Comparison of ENCODE assay signal across 26 mouse cellular contexts in the genomic region with DNA sequence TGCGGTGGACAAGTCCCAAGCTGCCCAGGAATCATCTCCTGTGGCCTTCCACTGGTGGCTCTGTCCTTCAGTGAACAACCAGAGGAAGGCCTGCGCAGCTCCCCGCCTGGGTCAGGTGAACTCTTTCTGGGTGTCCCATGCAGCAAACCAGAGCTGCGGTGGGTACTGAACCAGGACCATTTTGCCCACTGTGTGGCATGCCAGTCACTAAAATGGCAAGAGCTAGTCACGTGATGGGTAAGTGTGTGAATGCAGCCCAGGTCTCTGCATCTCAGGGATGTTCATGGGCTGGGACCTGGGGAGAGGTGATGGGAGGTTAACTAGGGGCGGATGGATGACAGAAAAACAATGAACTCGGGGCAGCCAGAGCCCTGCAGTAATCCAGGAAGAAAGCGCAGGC. TPM values are rescaled to one million over a fixed set of nuclear protein-coding genes. Genes with fewer than 3 reads are reported as not detected.
A peak's percentile ranks its signal among the peaks of the same experiment; 100 is the strongest.
DNase-seq lines count a peak whose midpoint lies in the region; ATAC-seq and TF ChIP-seq lines count a peak whose summit lies in the region.
"Had no signal": no experiment of that assay in that cellular context is flagged by ENCODE, and none has a peak within 500 bp of the region (broad histone marks: within the 10 kb centered on the region; RNA-seq: fewer than 3 reads in every experiment).

No protein-coding gene starts in this region.

- H3ac ChIP-seq in C2C12 (ENCODE audit: control insufficient read depth, insufficient read length, low read depth): no peak overlapping the region

- no peak for TF ChIP-seq EP300 in MEL (IDR thresholded peaks at IDR 0.05; ENCODE audit: low read depth in 1 of 2, low read length in 2 of 2)

- no peak overlapping the region for H3K9ac ChIP-seq in MEL (ENCODE audit: control insufficient read depth, low read depth, low read length, poor library complexity, severe bottlenecking)
- H3K9ac ChIP-seq: embryonic facial prominence, embryonic 12.5 days; forebrain, embryonic 13.5 days; forebrain, embryonic 15.5 days; forebrain, postnatal 0 days had no signal

- no peak for TF ChIP-seq CTCF in C2C12 (IDR thresholded peaks at IDR 0.05; ENCODE audit: control insufficient read depth, insufficient read depth, insufficient read length)
- no peak for TF ChIP-seq CTCF in MEL (IDR thresholded peaks at IDR 0.05 in 2 of 3, conservative IDR thresholded peaks at IDR 0.05 in 1 of 3; ENCODE audit: control insufficient read depth in 1 of 3, insufficient read depth in 1 of 3, low read depth in 2 of 3, low read length in 3 of 3, poor library complexity in 1 of 3, severe bottlenecking in 1 of 3)

- no peak for TF ChIP-seq POLR2A in MEL (IDR thresholded peaks at IDR 0.05; ENCODE audit: control insufficient read depth in 1 of 2, insufficient read depth in 1 of 2, low read depth in 1 of 2, low read length in 2 of 2, poor library complexity in 1 of 2)

- no peaks in the 10 kb centered on the region for H3K79me3 ChIP-seq in C2C12 (ENCODE audit: low read depth)

- DNase-seq in MEL (ENCODE audit: low read depth, low spot score): no peak
- DNase-seq in left cerebral cortex, adult 8-10 months (ENCODE audit: low spot score in 2 of 2): no peak
- DNase-seq: adrenal gland, adult 2 months; adrenal gland, postnatal 10 days; adrenal gland, postnatal 25 days; cerebellum, adult 11-12 months; cerebellum, adult 2 months; cerebellum, adult 9-10 months; cerebellum, postnatal 10 days; cerebellum, postnatal 25 days; forebrain, postnatal 0 days had no signal

- no peak overlapping the region for H3K27ac ChIP-seq in MEL (ENCODE audit: control insufficient read depth, low read depth, low read length)
- H3K27ac ChIP-seq: embryonic facial prominence, embryonic 10.5 days; embryonic facial prominence, embryonic 12.5 days; forebrain, embryonic 13.5 days; forebrain, embryonic 15.5 days had no signal

- no peaks in the 10 kb centered on the region; the same call in 1 of the 2 replicates for H3K4me1 ChIP-seq in megakaryocyte, embryonic 14.5 days
- H3K4me1 ChIP-seq in MEL (ENCODE audit: control insufficient read depth in 1 of 2, insufficient read depth in 2 of 2, low read length in 2 of 2): no peaks in the 10 kb centered on the region
- H3K4me1 ChIP-seq: embryonic facial prominence, embryonic 12.5 days; forebrain, embryonic 15.5 days had no signal

- no peaks in the 10 kb centered on the region for H3K79me2 ChIP-seq in C2C12 (ENCODE audit: control insufficient read depth, insufficient read depth)
- H3K79me2 ChIP-seq in MEL (ENCODE audit: control insufficient read depth, insufficient read depth, low read length, poor library complexity): no peaks in the 10 kb centered on the region

- no peak for TF ChIP-seq RAD21 in MEL (IDR thresholded peaks at IDR 0.05; ENCODE audit: low read depth, low read length)

- peaks cover 64% of the 10 kb centered on the region for H3K27me3 ChIP-seq in megakaryocyte, embryonic 14.5 days (replicated peaks)
- H3K27me3 ChIP-seq in C2C12 (ENCODE audit: control insufficient read depth, insufficient read depth, insufficient read length) (peaks cover 33% of the 10 kb centered on the region), MEL (ENCODE audit: control insufficient read depth in 1 of 2, insufficient read depth in 2 of 2, low read length in 2 of 2) (peaks cover 2 to 7% of the 10 kb centered on the region in 2 experiments)
- H3K27me3 ChIP-seq: embryonic facial prominence, embryonic 12.5 days; forebrain, embryonic 13.5 days; forebrain, embryonic 15.5 days had no signal

- peak overlapping the region; percentile 18 for H3K4me3 ChIP-seq in megakaryocyte, embryonic 14.5 days (replicated peaks)
- no peak overlapping the region for H3K4me3 ChIP-seq in C2C12 (ENCODE audit: insufficient read depth, poor library complexity, severe bottlenecking)
- no peak overlapping the region for H3K4me3 ChIP-seq in MEL (ENCODE audit: control insufficient read depth in 1 of 2, insufficient read depth in 1 of 2, low read depth in 2 of 2, low read length in 2 of 2)
- H3K4me3 ChIP-seq: embryonic facial prominence, embryonic 10.5 days; embryonic facial prominence, embryonic 12.5 days; forebrain, embryonic 13.5 days; forebrain, embryonic 15.5 days had no signal

- ATAC-seq in megakaryocyte, adult 5-6 weeks (ENCODE audit: poor library complexity, severe bottlenecking): no peak
- ATAC-seq in cerebellum, adult (ENCODE audit: insufficient number of reproducible peaks, low FRiP score, low TSS enrichment): no peak
- ATAC-seq: CD4-positive, CD25-positive, alpha-beta regulatory T cell, adult 4 months; forebrain, embryonic 13.5 days; forebrain, embryonic 15.5 days; forebrain, postnatal 0 days had no signal

- H3K36me3 ChIP-seq in megakaryocyte, embryonic 14.5 days (replicated peaks; ENCODE audit: low read length): no peaks in the 10 kb centered on the region
- H3K36me3 ChIP-seq in C2C12 (ENCODE audit: control insufficient read depth, insufficient read depth): no peaks in the 10 kb centered on the region
- H3K36me3 ChIP-seq in MEL (ENCODE audit: control insufficient read depth in 1 of 2, insufficient read depth in 2 of 2, low read length in 2 of 2): no peaks in the 10 kb centered on the region
- H3K36me3 ChIP-seq: embryonic facial prominence, embryonic 10.5 days; embryonic facial prominence, embryonic 12.5 days; forebrain, embryonic 15.5 days; G1E had no signal

- H3K9me3 ChIP-seq in megakaryocyte, embryonic 14.5 days: no peaks in the 10 kb centered on the region
- H3K9me3 ChIP-seq in MEL (replicated peaks; ENCODE audit: insufficient read depth, low read length): no peaks in the 10 kb centered on the region
- H3K9me3 ChIP-seq: embryonic facial prominence, embryonic 10.5 days; embryonic facial prominence, embryonic 12.5 days; forebrain, embryonic 13.5 days; forebrain, embryonic 15.5 days; G1E had no signal

TF ChIP-seq in C2C12, 6 proteins besides CTCF, POLR2A, EP300 and RAD21:
- TF ChIP-seq FOSL1 (IDR thresholded peaks at IDR 0.05; ENCODE audit: insufficient read depth, low read length, poor library complexity, severe bottlenecking): no peak
- TF ChIP-seq MAX (IDR thresholded peaks at IDR 0.05): no peak
- TF ChIP-seq USF1 (IDR thresholded peaks at IDR 0.05; ENCODE audit: low read depth): peak; percentile 61

TF ChIP-seq in MEL, 35 proteins besides CTCF, POLR2A, EP300 and RAD21:
- TF ChIP-seq USF1 (IDR thresholded peaks at IDR 0.05; ENCODE audit: low read depth, low read length) (0 out of 2 replicates have a peak, but pooled peaks have one; percentile 8), SMC3 (IDR thresholded peaks at IDR 0.05; ENCODE audit: low read depth, low read length) (no peak)

RNA-seq across cellular contexts. Expression of gene Bpi, which starts 12.1 kb away (rescaled TPM):
- polyA plus RNA-seq in megakaryocyte, embryonic 14.5 days (2012; ENCODE audit: insufficient read depth, low replicate concordance): not detected in 2 replicates
- total RNA-seq in megakaryocyte, adult 5-6 weeks (2015): not detected in 2 replicates
- 0.08 TPM in 1 of 2 replicates, not detected in the other for total RNA-seq in megakaryocyte, adult 5-6 weeks (2017)
- polyA plus RNA-seq in C2C12 (2012; fragmentation: generic; extraction: Trizol) (not detected), MEL (2012; ENCODE audit: insufficient read depth in 1 of 2, insufficient read length in 2 of 2, low read depth in 1 of 2, low replicate concordance in 2 of 2, missing spikeins in 1 of 2) (under 1 TPM in 1 of 2 experiments, not detected in 1; 0.10 TPM)
- total RNA-seq in MEL (2012; rRNA removed): not detected in 2 replicates
- not detected for total RNA-seq in left cerebral cortex, adult 8-10 months (2022)
- total RNA-seq: adrenal gland, adult 2 months; adrenal gland, postnatal 10 days; adrenal gland, postnatal 25 days; adrenal gland, postnatal 4 days; forebrain, postnatal 0 days; G1E had no signal
- polyA plus RNA-seq: adrenal gland, adult 2 months; brain, embryonic 14.5 days; CD4-positive, CD25-positive, alpha-beta regulatory T cell, adult 4 months; cerebellum, adult 2 months; cortical plate, adult 2 months; embryonic facial prominence, embryonic 10.5 days; embryonic facial prominence, embryonic 12.5 days; embryonic facial prominence, embryonic 14.5 days; forebrain, embryonic 11.5 days; forebrain, embryonic 13.5 days; forebrain, embryonic 15.5 days; forebrain, postnatal 0 days; G1E had no signal

RNA-seq across cellular contexts. Expression of gene Lbp, which starts 36.3 kb away (rescaled TPM):
- polyA plus RNA-seq in megakaryocyte, embryonic 14.5 days (2012; ENCODE audit: insufficient read depth, low replicate concordance): 2.3 and 8.8 TPM in 2 replicates
- 31.2 and 40.4 TPM in 2 replicates for total RNA-seq in megakaryocyte, adult 5-6 weeks (2015)
- total RNA-seq in megakaryocyte, adult 5-6 weeks (2017): 80.4 and 95.8 TPM in 2 replicates
- polyA plus RNA-seq in C2C12 (2012; fragmentation: generic; extraction: Trizol) (not detected), MEL (2012; ENCODE audit: insufficient read depth in 1 of 2, insufficient read length in 2 of 2, low read depth in 1 of 2, low replicate concordance in 2 of 2, missing spikeins in 1 of 2) (not detected)
- not detected in 2 replicates for total RNA-seq in MEL (2012; rRNA removed)
- 1 to 10 TPM; 1.6 to 3.0 (median 1.9) TPM for total RNA-seq in left cerebral cortex, adult 8-10 months (2022)
- total RNA-seq: G1E had no signal
- polyA plus RNA-seq: G1E had no signal

RNA-seq across cellular contexts. Expression of gene D630003M21Rik, which starts 41.0 kb away (rescaled TPM):
- polyA plus RNA-seq in megakaryocyte, embryonic 14.5 days (2012; ENCODE audit: insufficient read depth, low replicate concordance): not detected in 2 replicates
- not detected in 2 replicates for total RNA-seq in megakaryocyte, adult 5-6 weeks (2015)
- not detected in 2 replicates for total RNA-seq in megakaryocyte, adult 5-6 weeks (2017)
- polyA plus RNA-seq in C2C12 (2012; fragmentation: generic; extraction: Trizol): 0.01 TPM
- total RNA-seq in MEL (2012; rRNA removed): not detected in 2 replicates
- under 1 TPM in 1 of 2 experiments, not detected in 1; 0.10 TPM for polyA plus RNA-seq in MEL (2012; ENCODE audit: insufficient read depth in 1 of 2, insufficient read length in 2 of 2, low read depth in 1 of 2, low replicate concordance in 2 of 2, missing spikeins in 1 of 2)
- 1 to 10 TPM; 3.3 to 4.4 (median 4.1) TPM for total RNA-seq in left cerebral cortex, adult 8-10 months (2022)
- polyA plus RNA-seq: CD4-positive, CD25-positive, alpha-beta regulatory T cell, adult 4 months; G1E had no signal

Comparison
In these comparisons a context has a peak if more than half of its experiments do, and no peak if none do; other contexts are left out.
1. RNA of gene Lbp, which starts 36.3 kb away (total RNA-seq): 31.2 to 95.8 TPM in megakaryocyte, adult 5-6 weeks; 1.6 to 3.0 TPM in left cerebral cortex, adult 8-10 months and not detected in MEL; every median in the first group is over 4 times any median in the second.